Mouse (Mus musculus) liver, embryonic 13.5 days (tissue): ENCODE measurements around the gene Pde6g. TPM values are rescaled to one million over a fixed set of nuclear protein-coding genes. Genes with fewer than 3 reads are reported as not detected.
A peak's percentile ranks its signal among the peaks of the same experiment; 100 is the strongest.

Experiments used
- ATAC-seq: fragments of 200-750 bp; cut with Nextera tagmentation; 2 replicates; pipeline ENCODE4 v1.8.0; 2017; ENCODE audit warnings: low read depth, mild to moderate bottlenecking, moderate number of reproducible peaks, moderate library complexity
- DNase-seq: peaks from one replicate; pipeline ENCODE4 v3.0.0; 2022
- H3K27ac ChIP-seq: fragments of 300-500 bp; sonication (generic); 2 replicates; pipeline ENCODE4 v1.5.1; 2015; ENCODE audit warnings: moderate library complexity, mild to moderate bottlenecking, inconsistent platforms
- H3K27me3 ChIP-seq: fragments of 300-500 bp; sonication (generic); 2 replicates; pipeline ENCODE4 v1.6.1; 2015; ENCODE audit warnings: mild to moderate bottlenecking, inconsistent platforms
- H3K36me3 ChIP-seq: fragments of 300-500 bp; sonication (generic); 2 replicates; pipeline ENCODE4 v1.6.1; 2015; ENCODE audit warnings: mild to moderate bottlenecking, inconsistent platforms
- H3K4me1 ChIP-seq: fragments of 300-500 bp; sonication (generic); replicated peaks from 2 replicates; pipeline ENCODE4 v1.6.1; 2015; ENCODE audit warnings: inconsistent platforms
- H3K4me2 ChIP-seq: fragments of 300-500 bp; sonication (generic); 2 replicates; pipeline ENCODE4 v1.6.1; 2015; ENCODE audit warnings: inconsistent platforms, mild to moderate bottlenecking, moderate library complexity
- H3K4me3 ChIP-seq: fragments of 300-500 bp; sonication (generic); replicated peaks from 2 replicates; pipeline ENCODE4 v1.5.1; 2015; ENCODE audit warnings: mild to moderate bottlenecking, inconsistent platforms
- H3K9ac ChIP-seq: fragments of 300-500 bp; sonication (generic); 2 replicates; pipeline ENCODE4 v1.6.1; 2015; ENCODE audit warnings: mild to moderate bottlenecking, inconsistent platforms
- H3K9me3 ChIP-seq: fragments of 300-500 bp; sonication (generic); replicated peaks from 2 replicates; pipeline ENCODE4 v1.6.1; 2016; ENCODE audit warnings: inconsistent platforms
- WGBS: fragments of 180-500 bp; shearing (Covaris S2); methylation state at CpG from one replicate; pipeline ENCODE4 v1.1.7; 2015; ENCODE audit not compliant: insufficient replicate concordance; 5-methylcytosine and 5-hydroxymethylcytosine counted together
- polyA plus RNA-seq: library from polyadenylated mRNA; unstranded; fragments of >200 nt; fragmentation: Nextera tagmentation; extraction: Ambion mirVana; gene quantifications from 2 replicates; pipeline ENCODE4 v1.2.1, GENCODE M21; 2015

Pde6g gene
- polyA plus RNA-seq, 1 experiment from 2014 or later, result 0.12 TPM

GRCm38 (mm10) chr11:120447179-120447578 lies 6.1 kb downstream of the Pde6g start:
- no peak for ATAC-seq
- Histone ChIP-seq H3K9ac (no peak overlapping the region), H3K36me3 (no peaks in the 10 kb centered on the region), H3K27ac (no peak overlapping the region), H3K9me3 (no peaks in the 10 kb centered on the region), H3K27me3 (no peaks in the 10 kb centered on the region), H3K4me3 (no peak overlapping the region), H3K4me2 (no peak overlapping the region), H3K4me1 (0 out of 2 replicates have a peak, but pooled peaks cover 3% of the 10 kb centered on the region)
- WGBS, result 80% methylated on average over 7 of the region's 7 CpGs
- DNase-seq, result no peak

GRCm38 (mm10) chr11:120445475-120445874 lies 7.8 kb downstream of the Pde6g start:
- ATAC-seq (no peak), DNase-seq (no peak)
- WGBS, result 48% methylated on average over 3 of the region's 3 CpGs
- Histone ChIP-seq H3K9me3 (no peaks in the 10 kb centered on the region), H3K4me2 (no peak overlapping the region), H3K36me3 (no peaks in the 10 kb centered on the region), H3K27me3 (no peaks in the 10 kb centered on the region), H3K4me1 (0 out of 2 replicates have a peak, but pooled peaks cover 3% of the 10 kb centered on the region), H3K9ac (no peak overlapping the region), H3K4me3 (no peak overlapping the region), H3K27ac (no peak overlapping the region)

DNA sequence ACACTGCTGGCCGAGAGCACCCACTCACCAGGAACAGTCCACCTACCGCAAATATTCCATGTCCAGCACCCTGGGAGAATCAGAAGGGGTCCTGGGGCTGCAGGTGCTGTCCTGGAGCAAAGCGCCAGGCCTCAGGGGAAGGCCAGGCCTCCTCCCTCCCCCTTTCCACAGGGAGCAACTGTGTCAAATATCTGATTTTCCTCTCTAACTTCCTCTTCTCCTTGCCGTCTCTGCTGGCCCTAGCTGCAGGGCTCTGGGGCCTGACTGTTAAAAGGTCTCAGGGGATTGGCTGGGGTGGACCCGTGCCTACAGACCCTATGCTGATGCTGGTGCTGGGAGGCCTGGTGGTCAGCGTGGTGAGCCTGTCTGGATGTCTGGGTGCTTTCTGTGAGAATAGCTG lies 9.2 kb downstream of the Pde6g start:
- Histone ChIP-seq H3K4me3 (no peak overlapping the region), H3K27ac (no peak overlapping the region), H3K9ac (no peak overlapping the region), H3K9me3 (no peaks in the 10 kb centered on the region), H3K27me3 (no peaks in the 10 kb centered on the region), H3K36me3 (no peaks in the 10 kb centered on the region), H3K4me1 (0 out of 2 replicates have a peak, but pooled peaks cover 3% of the 10 kb centered on the region), H3K4me2 (no peak overlapping the region)
- 54% methylated on average over 6 of the region's 6 CpGs for WGBS
- DNase-seq (no peak), ATAC-seq (no peak)

- H3K9me3 ChIP-seq, result no peaks in the 10 kb centered on the region
- WGBS, result 72% methylated on average over 3 of the region's 3 CpGs
- H3K27ac ChIP-seq, result no peak overlapping the region
- no peak overlapping the region for H3K4me2 ChIP-seq
- ATAC-seq, result no peak
- no peak overlapping the region for H3K4me3 ChIP-seq
- DNase-seq, result no peak
- no peak overlapping the region for H3K9ac ChIP-seq
- H3K36me3 ChIP-seq, result no peaks in the 10 kb centered on the region
- H3K27me3 ChIP-seq, result no peaks in the 10 kb centered on the region
- H3K4me1 ChIP-seq, result no peaks in the 10 kb centered on the region
Observed at GRCm38 (mm10) chr11:120442765-120443280, 10.5 kb downstream of the Pde6g start.

DNA sequence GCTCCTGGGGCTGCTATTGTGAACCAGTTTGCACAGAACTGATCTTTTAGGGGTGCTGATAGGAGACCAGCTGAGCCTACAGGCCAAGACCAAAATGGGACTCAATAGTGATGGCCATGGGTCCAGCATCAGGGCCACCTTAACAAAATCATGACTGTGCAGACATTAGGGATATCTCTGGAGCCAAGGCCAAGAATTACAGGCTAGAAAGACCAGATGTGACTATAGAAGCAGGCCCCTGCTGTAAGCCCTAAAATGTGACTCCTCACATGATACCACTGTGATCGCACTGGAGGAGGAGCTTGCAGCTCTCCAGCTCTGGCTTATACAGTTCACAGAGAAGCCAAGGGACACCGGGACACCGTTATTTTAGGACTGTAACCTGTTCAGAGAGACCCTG lies 11.0 kb downstream of the Pde6g start, which contains the start of gene Tspan10:
Gene Tspan10, plus strand, starts transcription at position 301 of the 400 bp plus-strand sequence.
- H3K4me3 ChIP-seq, result no peak within 1 kb of the TSS
- H3K27me3 ChIP-seq, result no peaks in the 10 kb centered on the region
- H3K36me3 ChIP-seq, result no peaks in the 10 kb centered on the region
- H3K27ac ChIP-seq, result no peak within 1 kb of the TSS
- no peak for DNase-seq
- H3K9me3 ChIP-seq, result no peaks in the 10 kb centered on the region
- H3K4me2 ChIP-seq, result no peak within 1 kb of the TSS
- ATAC-seq, result no peak
- WGBS, result 81% methylated on average over 3 of the region's 3 CpGs
- H3K9ac ChIP-seq, result no peak within 1 kb of the TSS
- H3K4me1 ChIP-seq, result no peaks in the 10 kb centered on the region

DNA sequence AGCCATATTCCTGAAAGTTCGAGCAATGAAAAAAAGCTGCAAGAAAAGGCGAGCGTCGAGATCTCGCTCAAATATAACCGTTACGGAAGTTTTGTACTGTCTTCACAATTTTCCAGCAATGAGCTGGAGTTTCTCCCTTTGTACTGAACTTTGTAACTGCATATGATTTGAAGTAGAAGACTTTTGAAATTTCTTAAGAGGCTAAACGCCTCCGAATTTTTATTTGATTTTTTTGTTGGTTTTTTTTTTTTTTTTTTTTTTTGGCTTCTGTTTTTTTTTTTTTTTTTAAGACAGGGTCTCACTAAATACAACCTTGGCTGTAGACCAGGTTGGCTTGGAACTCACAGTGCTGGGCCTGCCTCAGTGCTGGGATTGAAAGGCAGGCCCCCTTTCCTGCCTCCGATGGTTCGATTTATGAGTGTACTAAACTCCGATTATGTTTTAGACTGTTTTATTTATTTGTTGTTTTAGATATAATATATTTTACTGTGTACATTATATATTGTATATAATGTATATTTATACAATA lies 15.4 kb downstream of the Pde6g start:
- no peaks in the 10 kb centered on the region for H3K9me3 ChIP-seq
- peak overlapping the region; percentile 79 for H3K4me2 ChIP-seq
- ATAC-seq (no peak), DNase-seq (no peak)
- peak overlapping the region; percentile 96 for H3K9ac ChIP-seq
- peaks cover 16% of the 10 kb centered on the region for H3K4me1 ChIP-seq
- H3K27me3 ChIP-seq, result no peaks in the 10 kb centered on the region
- H3K4me3 ChIP-seq, result peak overlapping the region; percentile 97
- peak overlapping the region; percentile 93 for H3K27ac ChIP-seq
- 26% methylated on average over 12 of the region's 12 CpGs for WGBS
- H3K36me3 ChIP-seq, result peaks cover 23% of the 10 kb centered on the region

GRCm38 (mm10) chr11:120437152-120437856 lies 16.0 kb downstream of the Pde6g start, which contains the start of gene Nploc4:
TSS of gene Nploc4 (minus strand) at chr11:120437708.
- H3K27ac ChIP-seq, result peak within 1 kb of the TSS; percentile 93
- ATAC-seq, result peak; percentile 95
- H3K27me3 ChIP-seq, result no peaks in the 10 kb centered on the region
- H3K36me3 ChIP-seq, result peaks cover 30% of the 10 kb centered on the region
- H3K9me3 ChIP-seq, result no peaks in the 10 kb centered on the region
- under 1% methylated on average over 69 of the region's 77 CpGs for WGBS
- H3K4me3 ChIP-seq, result peak within 1 kb of the TSS; percentile 97
- H3K4me2 ChIP-seq, result peak within 1 kb of the TSS; percentile 79
- H3K4me1 ChIP-seq, result peaks cover 16% of the 10 kb centered on the region
- peak within 1 kb of the TSS; percentile 96 for H3K9ac ChIP-seq
- DNase-seq, result peak; percentile 79

DNA sequence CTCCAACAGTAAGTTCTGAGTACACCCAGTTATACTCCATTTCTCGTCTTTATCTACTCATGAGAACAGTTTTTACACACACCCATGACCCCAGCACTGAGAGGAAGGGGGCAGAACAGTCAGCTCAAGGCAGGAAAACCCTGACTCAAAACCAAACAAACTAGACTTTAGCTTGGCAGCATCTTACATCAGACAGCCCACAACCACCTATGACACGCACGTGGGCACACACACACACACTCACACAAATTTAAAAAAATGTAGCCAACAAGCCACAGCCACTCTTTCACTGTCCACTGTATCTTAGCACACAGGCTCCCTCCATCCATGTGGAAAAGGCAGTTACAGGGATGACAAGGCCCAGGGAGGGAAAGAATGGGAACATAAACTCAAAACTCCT lies 26.6 kb downstream of the Pde6g start:
- Histone ChIP-seq H3K4me2 (no peak overlapping the region), H3K27ac (no peak overlapping the region), H3K27me3 (no peaks in the 10 kb centered on the region), H3K9ac (no peak overlapping the region), H3K4me3 (no peak overlapping the region), H3K9me3 (no peaks in the 10 kb centered on the region), H3K36me3 (peaks cover 91% of the 10 kb centered on the region), H3K4me1 (no peaks in the 10 kb centered on the region)
- WGBS, result 78% methylated on average over 3 of the region's 3 CpGs
- no peak for ATAC-seq
- no peak for DNase-seq

GRCm38 (mm10) chr11:120423569-120424295 lies 29.6 kb downstream of the Pde6g start:
- WGBS, result 70% methylated on average over 9 of the region's 9 CpGs
- Histone ChIP-seq H3K9me3 (no peaks in the 10 kb centered on the region), H3K36me3 (peaks cover 94% of the 10 kb centered on the region), H3K9ac (no peak overlapping the region), H3K4me1 (no peaks in the 10 kb centered on the region), H3K4me2 (no peak overlapping the region), H3K4me3 (no peak overlapping the region), H3K27me3 (no peaks in the 10 kb centered on the region), H3K27ac (no peak overlapping the region)
- ATAC-seq (no peak), DNase-seq (no peak)

DNA sequence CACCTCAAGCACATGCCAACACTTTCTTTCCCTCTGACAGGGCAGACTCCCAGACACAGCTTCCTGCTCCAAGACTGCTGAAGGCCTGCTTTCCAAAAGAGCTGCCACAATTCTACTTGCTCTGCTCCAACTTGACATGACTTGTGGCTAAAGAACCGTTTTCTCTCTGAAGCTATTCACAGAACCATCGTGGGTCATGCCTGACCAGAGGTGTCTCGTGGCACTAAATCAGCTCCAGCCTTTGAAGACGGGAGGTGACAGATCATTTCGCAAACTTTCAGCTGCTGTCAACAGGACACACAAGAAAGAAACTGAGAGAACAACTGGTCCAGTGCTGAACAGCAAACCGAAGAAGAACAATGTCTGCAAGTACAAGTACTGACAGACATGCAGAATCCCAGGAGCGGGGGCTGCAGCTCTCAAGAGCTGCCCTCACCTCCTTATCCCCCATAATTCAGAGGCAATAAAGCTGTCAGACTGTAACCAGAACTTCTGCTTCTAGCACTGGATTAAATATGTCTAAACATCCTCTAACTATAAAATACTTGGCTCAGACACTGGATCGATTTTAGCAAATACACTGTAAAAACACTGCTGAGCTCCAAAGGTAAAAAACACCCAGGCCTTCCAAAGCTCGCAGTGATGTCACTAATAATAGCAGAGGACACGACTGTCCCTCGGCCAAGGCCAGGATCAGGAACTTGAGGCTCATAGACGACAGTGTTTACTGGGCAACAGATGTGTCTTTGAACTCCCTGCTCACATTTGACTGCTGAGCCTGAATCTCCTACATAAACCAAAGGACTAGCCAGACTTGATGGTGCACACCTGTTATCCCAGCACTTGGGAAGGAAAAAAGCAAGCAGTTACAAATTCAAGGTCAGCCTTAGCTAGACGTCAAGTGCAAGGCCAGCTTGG lies 30.4 kb downstream of the Pde6g start:
- Histone ChIP-seq H3K4me1 (no peaks in the 10 kb centered on the region), H3K27ac (no peak overlapping the region), H3K4me2 (no peak overlapping the region), H3K27me3 (no peaks in the 10 kb centered on the region), H3K36me3 (peaks cover 94% of the 10 kb centered on the region), H3K4me3 (no peak overlapping the region), H3K9me3 (no peaks in the 10 kb centered on the region), H3K9ac (no peak overlapping the region)
- no peak for ATAC-seq
- WGBS, result 78% methylated on average over 13 of the region's 13 CpGs
- DNase-seq, result no peak
